Mouse (Mus musculus) brain, embryonic 18.5 days (tissue): ENCODE results near the gene Dbil5.
A peak's percentile ranks its signal among the peaks of the same experiment; 100 is the strongest.
"Not testable (repeated sequence)": the region's sequence is repeated elsewhere in the genome, so short reads cannot be mapped to it uniquely, and the experiment has no call there.

Source experiments
- DNase-seq: peaks from one replicate; pipeline ENCODE4 v3.0.0-alpha.2; 2012; ENCODE audit warnings: low read depth, low spot score

The Dbil5 gene

DNA sequence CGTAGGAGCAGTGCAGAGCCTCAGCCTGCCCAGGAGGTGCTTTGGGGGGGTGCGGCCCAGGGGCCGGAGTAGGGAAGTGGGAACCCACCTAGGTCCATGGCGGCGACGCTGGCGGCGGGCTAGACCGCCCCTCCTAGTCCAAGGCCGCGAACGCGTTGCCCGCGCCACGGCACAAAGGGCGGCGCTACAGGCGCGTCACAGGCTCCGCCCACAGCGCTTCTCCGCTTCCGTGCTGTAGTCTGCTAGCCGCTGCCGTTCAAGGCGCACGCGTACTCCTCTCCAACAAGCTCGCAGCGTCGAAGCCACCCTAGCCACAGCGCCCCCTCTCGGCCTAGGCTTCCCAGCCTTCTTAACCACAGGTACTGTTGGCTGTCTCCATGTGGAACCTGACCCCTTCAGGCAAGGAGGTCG, at the start of gene Dbil5, which contains the start of gene Gemin4:
TSS of gene Dbil5 (plus strand) at position 219 of the 411 bp plus-strand sequence.
TSS of gene Gemin4 (minus strand) at position 275 of the 411 bp plus-strand sequence.
- DNase-seq, result peak; percentile 89

DNA sequence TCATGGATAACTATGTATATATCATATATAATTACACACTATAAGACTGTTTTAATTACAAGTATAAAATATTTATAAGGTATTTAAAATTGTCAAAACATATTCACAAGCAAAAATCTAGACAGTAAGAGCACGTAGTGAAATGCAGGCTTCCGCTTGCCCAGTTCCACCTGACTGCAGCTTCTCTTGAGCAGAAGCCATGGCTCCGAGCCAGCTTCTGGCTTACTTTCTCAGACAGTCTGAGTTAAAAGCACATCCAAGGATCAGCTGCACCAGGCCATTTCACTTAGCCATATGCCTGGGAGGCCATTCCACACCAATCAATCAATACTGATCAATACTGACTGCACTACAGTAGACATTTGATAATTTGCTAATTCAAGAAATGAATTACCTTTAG, 48.4 kb upstream of the Dbil5 start:
- DNase-seq, result no peak

DNA sequence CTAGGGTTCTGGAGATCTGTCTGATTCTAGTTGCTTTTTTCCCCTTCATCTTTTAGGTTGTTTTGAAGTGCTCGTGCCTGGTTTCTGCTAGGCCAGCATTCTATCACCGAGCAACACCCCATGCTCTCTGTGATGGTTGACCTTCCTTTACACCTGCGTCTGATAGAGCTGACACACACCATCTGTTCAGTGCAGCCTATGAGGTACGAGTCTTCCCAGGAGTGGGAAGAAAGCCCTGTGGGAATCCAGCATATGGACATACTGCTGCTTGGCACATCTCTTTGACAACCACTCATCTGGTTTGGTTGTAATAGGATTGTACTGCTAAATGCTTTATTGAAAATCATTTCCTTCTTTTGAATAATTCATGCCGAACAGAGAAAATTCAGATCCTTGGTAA, 47.2 kb upstream of the Dbil5 start:
- DNase-seq, result no peak

GRCm38 (mm10) chr11:76178726-76179494, 38.5 kb upstream of the Dbil5 start:
- no peak for DNase-seq

GRCm38 (mm10) chr11:76179495-76180145, 37.8 kb upstream of the Dbil5 start, which contains the start of the genes Vps53 and Fam57a:
Vps53 (minus strand) TSS chr11:76179647.
Fam57a (plus strand) TSS chr11:76179671.
- peak; percentile 73 for DNase-seq

DNA sequence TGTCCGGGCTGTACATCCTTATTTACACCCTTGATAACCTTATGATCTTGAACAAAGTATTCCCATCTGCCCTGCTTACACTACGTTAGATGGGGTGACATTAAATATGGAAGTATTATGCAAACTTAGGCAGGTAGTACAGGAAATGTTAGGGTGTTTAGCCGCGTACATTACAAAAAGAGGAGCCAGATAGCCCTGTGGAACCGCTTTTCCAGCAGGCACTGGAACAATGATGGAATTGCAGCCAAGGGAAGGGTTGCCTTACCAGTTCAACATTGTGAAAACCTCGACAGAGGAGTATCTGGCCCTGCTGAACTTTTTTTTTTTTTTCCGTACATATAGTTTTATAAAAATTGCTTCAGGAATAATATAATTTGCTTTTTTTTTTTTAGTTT, 37.3 kb upstream of the Dbil5 start:
- no peak for DNase-seq

DNA sequence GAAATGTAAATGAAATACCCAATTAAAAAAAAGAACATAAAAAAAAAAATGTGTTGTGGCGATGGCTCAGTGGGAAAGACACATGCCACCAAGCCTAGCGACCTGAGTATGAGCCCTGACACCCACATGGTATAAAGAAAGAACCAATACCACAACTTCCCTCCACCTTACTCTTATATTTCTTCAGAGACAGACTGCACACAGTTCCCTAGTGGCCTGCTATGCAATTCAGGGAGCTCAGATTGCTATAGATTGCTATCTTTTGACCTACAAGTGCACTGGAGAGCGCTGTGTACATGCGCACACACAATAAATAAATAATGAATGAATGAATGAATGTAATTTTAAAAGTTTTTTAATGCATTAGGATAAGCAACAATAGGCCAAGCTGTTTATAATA, 33.7 kb upstream of the Dbil5 start:
- no peak for DNase-seq

GRCm38 (mm10) chr11:76186908-76187307, 30.5 kb upstream of the Dbil5 start:
- no peak for DNase-seq

DNA sequence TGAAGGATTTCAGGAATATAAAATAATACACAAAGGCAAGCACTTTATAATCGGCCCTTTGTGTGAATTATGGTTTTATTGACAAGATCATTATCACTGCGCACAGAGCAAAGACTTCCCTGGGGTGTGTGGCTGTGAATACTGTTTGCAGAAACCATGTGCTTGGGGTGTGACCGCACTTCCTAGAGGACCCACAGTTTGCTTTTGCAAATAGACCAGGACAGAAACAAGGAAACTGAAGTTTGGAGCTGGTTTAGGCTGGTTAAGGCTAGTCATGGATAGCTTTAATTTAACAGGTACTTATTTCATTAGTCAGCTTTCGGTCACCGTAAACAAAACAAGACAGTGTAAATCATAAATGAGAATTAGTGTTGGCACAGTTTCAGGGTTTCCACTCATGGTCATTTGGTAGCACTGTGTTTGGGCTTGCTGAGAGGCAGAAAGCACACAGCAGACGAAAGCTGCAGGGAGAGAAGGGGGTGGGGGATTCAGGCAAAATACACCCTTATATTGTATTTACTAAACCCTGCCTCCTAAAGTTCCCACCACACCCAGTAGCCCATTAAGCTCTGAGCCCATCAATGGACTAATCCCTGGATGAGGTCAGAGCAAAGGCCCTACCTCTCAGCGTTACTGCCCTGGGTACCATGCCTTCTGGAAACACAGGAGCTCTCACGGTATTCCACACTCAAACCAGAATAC, 21.0 kb upstream of the Dbil5 start:
- DNase-seq, result no peak

- no peak for DNase-seq
Measured at GRCm38 (mm10) chr11:76196977-76197469, 20.4 kb upstream of the Dbil5 start.

- no peak for DNase-seq
Measured at GRCm38 (mm10) chr11:76201761-76202674, 15.4 kb upstream of the Dbil5 start.

DNA sequence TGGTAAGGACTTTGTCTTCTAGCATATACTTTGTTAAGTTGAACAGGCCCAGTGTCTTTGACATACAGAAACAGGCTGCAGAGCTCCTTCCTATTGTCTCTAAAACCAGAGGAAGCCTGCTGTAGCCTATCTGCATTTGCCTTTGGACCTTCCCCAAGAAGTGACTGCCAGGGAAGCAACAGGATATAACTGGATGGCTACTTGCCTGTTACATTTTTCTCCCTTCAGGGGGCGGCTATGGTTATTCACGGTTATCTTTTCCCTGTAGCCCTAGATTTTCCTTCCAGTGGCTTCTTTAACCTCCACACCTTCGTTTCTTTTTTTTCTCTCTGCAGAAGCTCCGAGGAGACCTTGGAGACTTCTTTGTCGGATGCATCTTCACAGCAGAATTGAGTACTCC, 10.6 kb upstream of the Dbil5 start:
- no peak for DNase-seq

- DNase-seq, result no peak
Measured at GRCm38 (mm10) chr11:76210228-76210985, 7.0 kb upstream of the Dbil5 start.

- not testable (repeated sequence) for DNase-seq
Measured at GRCm38 (mm10) chr11:76211595-76211994, 5.8 kb upstream of the Dbil5 start.

DNA sequence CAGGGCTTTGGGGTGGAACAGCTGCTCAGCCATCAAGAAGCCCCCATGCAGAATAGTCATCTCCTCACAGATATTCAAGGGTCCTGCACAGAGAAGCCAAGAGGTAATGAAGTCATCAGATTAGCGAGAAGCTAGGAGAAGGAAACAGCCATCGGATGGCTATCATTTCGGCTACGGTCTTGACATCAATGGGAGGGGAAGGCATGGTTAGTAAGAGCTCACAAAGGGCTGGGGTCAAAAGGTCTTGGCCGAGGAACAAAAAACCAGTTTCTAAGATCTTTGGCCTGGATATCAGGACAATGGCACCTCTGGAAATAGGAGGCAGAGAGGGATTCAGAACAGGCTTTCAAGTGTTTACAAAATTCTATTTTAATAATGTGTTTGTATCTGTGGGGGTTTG, 3.6 kb upstream of the Dbil5 start:
- no peak for DNase-seq

DNA sequence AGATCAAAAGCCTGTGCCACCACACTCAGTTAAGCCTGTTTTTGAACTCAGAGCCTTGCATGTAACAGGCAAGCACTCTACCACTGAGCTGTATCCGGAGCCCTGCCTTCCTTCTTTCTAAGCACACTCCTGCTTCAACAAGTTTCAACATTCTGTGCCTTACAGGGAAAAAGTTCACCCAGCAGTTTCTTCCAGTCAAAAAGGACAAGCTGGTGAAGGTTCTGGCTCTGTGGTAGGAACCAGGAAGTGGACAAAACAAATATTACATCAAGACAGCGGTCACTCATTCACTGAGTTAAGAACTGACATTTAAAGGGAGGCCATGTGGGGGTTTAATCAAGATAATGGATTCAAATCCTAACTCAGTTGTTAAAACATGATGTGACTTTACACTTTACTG, 2.4 kb upstream of the Dbil5 start:
- no peak for DNase-seq

DNA sequence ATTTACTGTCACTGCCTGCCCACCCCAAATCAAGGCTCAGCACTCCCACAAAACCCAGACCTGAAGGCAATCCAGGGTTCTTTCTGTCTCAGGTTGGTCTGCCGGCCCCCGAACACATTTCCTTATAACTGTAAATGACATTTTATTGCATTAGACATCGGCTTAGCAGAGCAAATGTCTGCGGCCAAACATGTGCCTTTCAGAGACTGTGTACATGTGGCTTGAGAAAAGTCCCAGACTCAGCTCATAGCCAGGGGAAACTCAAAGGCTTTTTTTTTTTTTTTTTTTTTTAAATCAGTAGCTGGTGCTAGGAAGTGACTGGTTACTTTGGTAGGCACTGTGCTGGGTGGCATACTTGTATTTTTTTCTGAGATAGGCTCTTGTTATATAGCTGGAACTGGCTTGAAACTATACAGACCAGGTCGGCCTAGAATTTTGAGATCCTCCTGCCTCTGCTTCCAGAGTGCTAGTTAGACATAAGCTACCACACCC, 1.3 kb upstream of the Dbil5 start:
- no peak for DNase-seq

GRCm38 (mm10) chr11:76216681-76217389, 573 bp upstream of the Dbil5 start:
- DNase-seq, result no peak

GRCm38 (mm10) chr11:76224631-76225030, 7.2 kb downstream of the Dbil5 start:
- no peak for DNase-seq

DNA sequence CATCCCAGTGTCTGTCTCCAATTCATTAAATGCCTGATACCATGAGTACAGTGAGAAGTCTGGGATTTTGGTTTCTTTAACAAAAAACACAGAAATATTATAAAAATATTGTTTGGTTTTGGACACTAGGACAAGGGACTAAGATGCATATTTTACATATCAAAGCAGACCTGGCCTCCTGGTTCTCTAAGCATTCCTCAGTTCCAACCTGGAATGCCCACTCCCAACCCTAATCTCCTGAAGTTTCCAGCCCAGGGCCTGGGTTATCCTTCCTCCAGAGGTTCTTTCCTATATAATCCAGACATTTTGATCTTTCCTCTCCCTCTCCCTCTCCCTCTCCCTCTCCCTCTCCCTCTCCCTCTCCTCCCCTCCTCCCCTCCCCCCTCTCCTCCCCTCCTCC, 7.6 kb downstream of the Dbil5 start:
- DNase-seq, result no peak
